Mouse (Mus musculus) spleen, adult 2 months (tissue): ENCODE results near the gene L1cam. TPM values are rescaled to one million over a fixed set of nuclear protein-coding genes. Genes with fewer than 3 reads are reported as not detected.

Experiments used
- DNase-seq, 2 experiments: peaks; one replicate each; pipeline versions ENCODE4 v3.0.0 to v3.0.0-alpha.2; 2012 to 2021; ENCODE audit warnings: low spot score in 2 of 2, low read depth in 1 of 2
- H3K27ac ChIP-seq: fragments of 200-500 bp; 2 replicates; pipeline ENCODE4 v1.5.1; 2012; ENCODE audit warnings: low read length, inconsistent platforms; ENCODE audit not compliant: insufficient read depth
- H3K27me3 ChIP-seq: fragments of 200-500 bp; 2 replicates; pipeline ENCODE4 v1.6.1; 2012; ENCODE audit warnings: mild to moderate bottlenecking, moderate library complexity, low read length, inconsistent platforms; ENCODE audit not compliant: control insufficient read depth, insufficient read depth
- H3K36me3 ChIP-seq: fragments of 200-500 bp; 2 replicates; pipeline ENCODE4 v1.6.1; 2012; ENCODE audit warnings: mild to moderate bottlenecking, low read length, inconsistent platforms; ENCODE audit not compliant: control insufficient read depth, insufficient read depth
- H3K4me1 ChIP-seq: fragments of 200-500 bp; 2 replicates; pipeline ENCODE4 v1.6.1; 2011; ENCODE audit warnings: inconsistent platforms; ENCODE audit not compliant: control insufficient read depth, insufficient read depth, insufficient read length
- H3K4me3 ChIP-seq: fragments of 200-500 bp; 2 replicates; pipeline ENCODE4 v1.5.1; 2011; ENCODE audit warnings: mild to moderate bottlenecking, inconsistent platforms; ENCODE audit not compliant: insufficient read depth, insufficient read length; ENCODE audit errors: extremely low read depth
- CTCF ChIP-seq: fragments of 200-500 bp; IDR thresholded peaks from 2 replicates; pipeline ENCODE4 v1.5.1; 2011; ENCODE audit warnings: mild to moderate bottlenecking, inconsistent platforms; ENCODE audit not compliant: insufficient read depth, insufficient read length, insufficient replicate concordance; ENCODE audit errors: extremely low read depth
- POLR2A ChIP-seq: fragments of 200-500 bp; IDR thresholded peaks from 2 replicates; pipeline ENCODE4 v1.6.1; 2011; ENCODE audit warnings: low read depth, low read length, inconsistent platforms
- WGBS: fragments of 180-500 bp; shearing (Covaris S2); methylation state at CpG from one replicate; pipeline ENCODE4 v1.1.7; 2018; 5-methylcytosine and 5-hydroxymethylcytosine counted together
- polyA plus RNA-seq: library from polyadenylated mRNA; depleted of rRNA; stranded (reverse); fragments of >200 nt; gene quantifications from 2 replicates; pipeline ENCODE4 v1.2.3, GENCODE M21; 2012

Gene L1cam
- polyA plus RNA-seq, 1 experiment, result 5.5 TPM

- peaks cover 6% of the 10 kb centered on the region; the same call in 1 of the 2 replicates for H3K4me1 ChIP-seq
- H3K4me3 ChIP-seq, result peak overlapping the region; percentile 77; the same call in 1 of the 2 replicates
- 41% methylated on average over 16 of the region's 16 CpGs for WGBS
- H3K27me3 ChIP-seq, result no peaks in the 10 kb centered on the region
- no peak for TF ChIP-seq POLR2A
- TF ChIP-seq CTCF, result no peak
- no peak for DNase-seq
- H3K27ac ChIP-seq, result no peak overlapping the region
- H3K36me3 ChIP-seq, result no peaks in the 10 kb centered on the region
Measured at GRCm38 (mm10) chrX:73881036-73881427, 14.9 kb downstream of the L1cam start.

DNA sequence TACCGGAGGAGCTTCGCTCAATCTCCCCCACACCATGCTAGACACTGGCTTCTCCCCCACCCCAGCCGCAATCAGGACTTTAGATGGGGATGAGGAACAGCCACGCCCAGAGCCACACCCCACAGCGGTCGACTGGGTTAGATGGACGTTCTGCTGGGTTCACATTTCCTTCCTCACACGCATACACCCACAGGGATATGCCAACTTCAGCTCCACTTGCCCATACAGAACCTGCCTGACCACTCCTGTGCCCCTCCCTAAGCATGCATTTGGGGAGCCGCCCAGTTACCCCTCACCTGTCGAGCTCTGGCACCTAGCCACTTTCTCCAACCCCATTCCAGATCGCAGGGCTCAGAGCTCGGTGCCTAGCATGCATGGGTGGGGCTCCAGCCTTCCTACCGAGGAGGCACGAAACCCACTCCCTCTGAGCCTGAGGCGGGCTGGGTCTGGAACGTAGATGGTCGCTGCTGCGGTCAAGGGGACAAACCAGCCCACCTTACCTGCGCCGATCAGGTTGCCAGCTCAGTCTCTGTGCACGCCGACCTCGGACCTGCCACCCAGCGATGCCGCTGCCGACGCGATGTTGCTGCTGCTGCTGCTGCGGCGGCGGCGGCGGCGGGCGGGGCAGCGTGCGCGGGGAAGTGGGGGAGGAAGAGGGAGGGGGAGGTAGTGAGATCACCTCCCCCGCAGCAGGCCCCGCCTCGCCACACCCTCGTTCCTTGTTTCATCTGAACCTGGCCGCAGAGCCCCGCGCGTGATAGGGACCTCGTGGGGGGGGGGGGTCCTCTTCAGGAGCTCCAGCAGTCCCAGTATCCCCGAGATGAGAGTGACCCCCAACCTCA lies 15.5 kb downstream of the L1cam start:
- no peak for TF ChIP-seq CTCF
- no peak for TF ChIP-seq POLR2A
- peak; percentile 15 to 59 for DNase-seq
- H3K4me1 ChIP-seq, result peaks cover 6% of the 10 kb centered on the region; the same call in 1 of the 2 replicates
- no peak overlapping the region for H3K27ac ChIP-seq
- no peaks in the 10 kb centered on the region for H3K36me3 ChIP-seq
- no peaks in the 10 kb centered on the region for H3K27me3 ChIP-seq
- WGBS, result 21% methylated on average over 35 of the region's 48 CpGs
- peak overlapping the region; percentile 77 for H3K4me3 ChIP-seq

- H3K36me3 ChIP-seq, result no peaks in the 10 kb centered on the region
- 49% methylated on average over 1 of the region's 1 CpGs for WGBS
- TF ChIP-seq CTCF (no peak), POLR2A (no peak)
- DNase-seq, result no peak
- H3K27me3 ChIP-seq, result no peaks in the 10 kb centered on the region
- H3K4me1 ChIP-seq, result peaks cover 6% of the 10 kb centered on the region; the same call in 1 of the 2 replicates
- no peak overlapping the region for H3K4me3 ChIP-seq
- no peak overlapping the region for H3K27ac ChIP-seq
Measured at GRCm38 (mm10) chrX:73877014-73877413, 18.9 kb downstream of the L1cam start.

DNA sequence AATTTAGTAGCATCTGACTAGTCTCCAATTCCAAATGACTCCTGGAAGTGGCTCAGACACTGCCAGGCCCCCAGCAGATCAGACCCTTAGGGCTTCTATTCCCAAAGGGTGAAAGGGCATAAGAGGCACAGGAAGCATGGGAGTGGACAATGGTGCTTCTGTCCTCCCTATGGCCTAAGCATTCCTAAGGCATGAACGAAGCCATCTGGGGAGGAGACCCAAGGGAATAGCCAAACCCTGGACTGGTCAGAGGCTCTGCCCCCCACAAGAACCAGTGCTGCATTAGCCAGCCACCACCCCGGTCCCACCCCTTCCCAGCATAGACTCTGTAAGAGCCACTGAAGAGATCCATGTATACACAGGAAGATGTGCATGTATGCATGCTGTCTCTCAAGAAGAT lies 20.0 kb downstream of the L1cam start:
- 75% methylated on average over 2 of the region's 2 CpGs for WGBS
- H3K4me3 ChIP-seq, result no peak overlapping the region
- no peaks in the 10 kb centered on the region for H3K27me3 ChIP-seq
- TF ChIP-seq POLR2A (no peak), CTCF (no peak)
- H3K4me1 ChIP-seq, result peaks cover 6% of the 10 kb centered on the region; the same call in 1 of the 2 replicates
- no peaks in the 10 kb centered on the region for H3K36me3 ChIP-seq
- DNase-seq, result no peak
- H3K27ac ChIP-seq, result no peak overlapping the region

GRCm38 (mm10) chrX:73871956-73872355 lies 23.9 kb downstream of the L1cam start:
- H3K27ac ChIP-seq, result no peak overlapping the region
- 68% methylated on average over 1 of the region's 1 CpGs for WGBS
- H3K4me1 ChIP-seq, result no peaks in the 10 kb centered on the region
- H3K36me3 ChIP-seq, result no peaks in the 10 kb centered on the region
- no peak overlapping the region for H3K4me3 ChIP-seq
- no peaks in the 10 kb centered on the region for H3K27me3 ChIP-seq
- TF ChIP-seq POLR2A (no peak), CTCF (no peak)
- DNase-seq, result no peak

DNA sequence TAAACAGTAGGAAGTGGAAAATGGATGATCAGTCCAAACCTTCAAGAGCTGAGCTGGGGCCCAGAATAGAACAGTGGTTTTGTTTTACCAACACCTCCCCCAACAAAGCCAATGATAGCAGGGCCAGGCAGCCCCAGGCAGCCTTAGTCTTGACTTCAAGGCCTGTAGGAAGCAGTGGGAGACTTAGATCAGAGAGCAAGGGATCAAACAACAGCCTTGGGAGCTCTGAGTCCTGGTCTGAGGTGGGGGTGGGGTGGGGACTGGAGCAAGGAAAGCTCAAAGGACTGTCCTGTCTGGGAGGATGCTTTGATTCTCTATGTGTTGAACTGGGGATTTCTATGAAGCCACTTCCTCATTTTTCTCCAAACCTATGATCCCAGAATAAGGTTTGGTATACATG lies 24.4 kb downstream of the L1cam start:
- Histone ChIP-seq H3K4me3 (no peak overlapping the region), H3K36me3 (no peaks in the 10 kb centered on the region), H3K4me1 (no peaks in the 10 kb centered on the region), H3K27ac (no peak overlapping the region), H3K27me3 (no peaks in the 10 kb centered on the region)
- DNase-seq, result no peak
- TF ChIP-seq POLR2A (no peak), CTCF (no peak)

GRCm38 (mm10) chrX:73869334-73869733 lies 26.6 kb downstream of the L1cam start:
- 21% methylated on average over 5 of the region's 5 CpGs for WGBS
- TF ChIP-seq POLR2A (no peak), CTCF (no peak)
- DNase-seq, result no peak

More at GRCm38 (mm10) chrX:73869334-73869733, 26.6 kb downstream of the L1cam start:
- Histone ChIP-seq H3K4me3 (no peak overlapping the region), H3K27ac (no peak overlapping the region), H3K4me1 (no peaks in the 10 kb centered on the region), H3K27me3 (no peaks in the 10 kb centered on the region), H3K36me3 (no peaks in the 10 kb centered on the region)
